Mouse (Mus musculus) myocyte (in vitro differentiated cells): ENCODE results near the gene Zfp13.

Experiments used
- CEBPB ChIP-seq: IDR thresholded peaks from 2 replicates; pipeline ENCODE4 v1.6.1; 2011; ENCODE audit warnings: mild to moderate bottlenecking, moderate library complexity; ENCODE audit not compliant: poor library complexity, insufficient read depth, severe bottlenecking
- MAX ChIP-seq: IDR thresholded peaks from one replicate; pipeline ENCODE4 v1.6.1; 2011; ENCODE audit warnings: low read depth, mild to moderate bottlenecking, control low read depth
- MYOG ChIP-seq, 3 experiments: IDR thresholded peaks; one replicate each; pipeline ENCODE4 v1.6.1; 2011; ENCODE audit warnings: control low read depth in 2 of 3, low read depth in 2 of 3, mild to moderate bottlenecking in 2 of 3; ENCODE audit not compliant: insufficient read length in 2 of 3, control insufficient read depth in 1 of 3, insufficient read depth in 1 of 3
- POLR2A ChIP-seq: IDR thresholded peaks from one replicate; pipeline ENCODE4 v1.6.1; 2011; ENCODE audit warnings: low read depth, mild to moderate bottlenecking, control low read depth, moderate library complexity; ENCODE audit not compliant: insufficient read length
- POLR2AphosphoS2 ChIP-seq: IDR thresholded peaks from one replicate; pipeline ENCODE4 v1.6.1; 2011; ENCODE audit warnings: low read depth, control low read depth; ENCODE audit not compliant: insufficient read length
- TCF3 ChIP-seq: IDR thresholded peaks from one replicate; pipeline ENCODE4 v1.6.1; 2011; ENCODE audit warnings: low read depth, control low read depth; ENCODE audit not compliant: insufficient read length
- USF1 ChIP-seq: IDR thresholded peaks from one replicate; pipeline ENCODE4 v1.6.1; 2011; ENCODE audit warnings: low read depth, mild to moderate bottlenecking, control low read depth, moderate library complexity

DNA sequence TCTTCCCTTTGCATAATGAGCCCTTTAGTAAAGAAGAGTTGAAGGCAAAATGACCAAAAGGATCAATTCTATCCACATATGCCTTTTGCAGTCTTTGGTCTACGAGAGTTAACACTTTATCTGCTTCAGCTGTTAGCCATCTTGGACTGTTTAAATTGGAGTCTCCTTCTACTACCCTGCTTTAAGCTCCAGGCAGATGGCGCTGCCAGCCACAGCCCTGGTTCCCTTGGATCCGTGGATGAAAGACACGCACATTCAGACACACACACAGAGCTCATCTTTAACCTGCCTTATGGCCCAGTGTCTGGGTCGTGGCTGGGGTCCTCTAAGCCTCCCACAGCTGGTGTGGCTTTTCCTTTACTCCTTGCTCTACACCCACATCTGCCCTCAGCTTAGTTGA, 28.2 kb downstream of the Zfp13 start:
- TF ChIP-seq POLR2A (no peak), POLR2AphosphoS2 (no peak), USF1 (no peak), CEBPB (no peak), TCF3 (no peak), MAX (no peak), MYOG (IDR thresholded peaks at IDR 0.05; ENCODE audit: control insufficient read depth in 1 of 3, insufficient read depth in 1 of 3, insufficient read length in 2 of 3, low read depth in 2 of 3) (no peak)
